Mouse (Mus musculus): ENCODE measurements around the gene AA467197. TPM values are rescaled to one million over a fixed set of nuclear protein-coding genes. Genes with fewer than 3 reads are reported as not detected.

Gene AA467197
- total RNA-seq, 2 experiments from 2014 or later: not detected

Small RNA genes within 50 kb of the gene (microRNA-seq; reads per million reads assigned to microRNA genes)
- 1.7 reads per million for gene Mir147

Other genes with a start within 250 kb of the AA467197 start
- gene Slc28a2, start 210.5 kb upstream of the AA467197 start, total RNA-seq (2021): 1 to 10 TPM; 5.5 to 8.2 TPM
- under 1 TPM; 0.14 to 0.19 TPM for gene Gm14085, start 152.0 kb upstream of the AA467197 start, total RNA-seq (2021)
- gene Gatm, start 25.7 kb upstream of the AA467197 start, total RNA-seq (2021): 1 to 10 TPM; 4.8 to 5.4 TPM
- gene Slc30a4, start 65.7 kb downstream of the AA467197 start, total RNA-seq (2021): 10 to 100 TPM; 13.2 to 14.3 TPM
- 10 to 100 TPM; 17.5 to 20.0 TPM for gene Bloc1s6, start 101.5 kb downstream of the AA467197 start, total RNA-seq (2021)
- gene Sqor, start 128.3 kb downstream of the AA467197 start, total RNA-seq (2021): 10 to 100 TPM; 39.0 to 42.2 TPM